Mouse (Mus musculus): ENCODE measurements at regions not wholly inside any gene's neighbourhood (a gene's known extent, or its start where the extent isn't known, plus 50 kb on each side); places are given as distances from the start of the nearest gene placed in this dataset.

- H3K9me3 ChIP-seq (ENCODE audit: low read depth, low read length) = no peaks in the 10 kb centered on the region
- H3K4me2 ChIP-seq = no peak overlapping the region
- no peak overlapping the region for H3K9ac ChIP-seq
- no peak for ATAC-seq (ENCODE audit: insufficient read depth)
- no peaks in the 10 kb centered on the region for H3K27me3 ChIP-seq (ENCODE audit: insufficient read depth, low read length)
- no peak for TF ChIP-seq CTCF (IDR thresholded peaks at IDR 0.05; ENCODE audit: low read depth)
- no peak overlapping the region for H3K27ac ChIP-seq (ENCODE audit: low read depth)
- DNase-seq = peak; percentile 47
- no peaks in the 10 kb centered on the region for H3K36me3 ChIP-seq (ENCODE audit: insufficient read depth)
- peaks cover 4% of the 10 kb centered on the region; the same call in 1 of the 2 replicates for H3K4me1 ChIP-seq (ENCODE audit: insufficient read depth)
- 27% methylated on average over 3 of the region's 3 CpGs for WGBS
- H3K4me3 ChIP-seq (ENCODE audit: low read depth, low read length) = no peak overlapping the region
Measured at GRCm38 (mm10) chr5:106789136-106789535, 92.0 kb upstream of the Zfp644 start.

- Histone ChIP-seq H3K27me3 (ENCODE audit: insufficient read depth, low read length) (no peaks in the 10 kb centered on the region), H3K36me3 (ENCODE audit: insufficient read depth) (no peaks in the 10 kb centered on the region), H3K9me3 (ENCODE audit: low read depth, low read length) (no peaks in the 10 kb centered on the region), H3K4me1 (ENCODE audit: insufficient read depth) (peaks cover 6% of the 10 kb centered on the region; the same call in 1 of the 2 replicates), H3K4me3 (ENCODE audit: low read depth, low read length) (no peak overlapping the region), H3K27ac (ENCODE audit: low read depth) (no peak overlapping the region), H3K4me2 (peak overlapping the region; percentile 23; the same call in 1 of the 2 replicates), H3K9ac (no peak overlapping the region)
- 72% methylated on average over 2 of the region's 2 CpGs for WGBS
- peak; percentile 34 for TF ChIP-seq CTCF (IDR thresholded peaks at IDR 0.05; ENCODE audit: low read depth)
- ATAC-seq (ENCODE audit: insufficient read depth) (no peak), DNase-seq (peak; percentile 25)
Measured at GRCm38 (mm10) chr5:106785065-106785464, 88.0 kb upstream of the Zfp644 start.

- ATAC-seq (ENCODE audit: insufficient read depth) (no peak; the same call in 1 of the 2 replicates), DNase-seq (peak; percentile 26)
- Histone ChIP-seq H3K27me3 (ENCODE audit: insufficient read depth, low read length) (no peaks in the 10 kb centered on the region), H3K4me2 (peak overlapping the region; percentile 59), H3K36me3 (ENCODE audit: insufficient read depth) (no peaks in the 10 kb centered on the region), H3K9ac (peak overlapping the region; percentile 34), H3K4me3 (ENCODE audit: low read depth, low read length) (peak overlapping the region; percentile 19), H3K27ac (ENCODE audit: low read depth) (no peak overlapping the region), H3K4me1 (ENCODE audit: insufficient read depth) (peaks cover 6% of the 10 kb centered on the region; the same call in 1 of the 2 replicates), H3K9me3 (ENCODE audit: low read depth, low read length) (no peaks in the 10 kb centered on the region)
- 13% methylated on average over 11 of the region's 11 CpGs for WGBS
- no peak for TF ChIP-seq CTCF (IDR thresholded peaks at IDR 0.05; ENCODE audit: low read depth)
Measured at GRCm38 (mm10) chr5:106783864-106784609, 87.0 kb upstream of the Zfp644 start.

GRCm38 (mm10) chr5:106780749-106781148 is 83.7 kb upstream of the Zfp644 start:
- peaks cover 6% of the 10 kb centered on the region; the same call in 1 of the 2 replicates for H3K4me1 ChIP-seq (ENCODE audit: insufficient read depth)
- DNase-seq (no peak), ATAC-seq (ENCODE audit: insufficient read depth) (no peak)
- no peak overlapping the region for H3K9ac ChIP-seq
- TF ChIP-seq CTCF (IDR thresholded peaks at IDR 0.05; ENCODE audit: low read depth) = no peak
- H3K27me3 ChIP-seq (ENCODE audit: insufficient read depth, low read length) = no peaks in the 10 kb centered on the region
- no peaks in the 10 kb centered on the region for H3K36me3 ChIP-seq (ENCODE audit: insufficient read depth)
- H3K9me3 ChIP-seq (ENCODE audit: low read depth, low read length) = no peaks in the 10 kb centered on the region
- H3K27ac ChIP-seq (ENCODE audit: low read depth) = no peak overlapping the region
- no peak overlapping the region for H3K4me3 ChIP-seq (ENCODE audit: low read depth, low read length)
- WGBS = 87% methylated on average over 10 of the region's 10 CpGs
- H3K4me2 ChIP-seq = no peak overlapping the region

- WGBS = 32% methylated on average over 8 of the region's 8 CpGs
- no peak overlapping the region for H3K4me2 ChIP-seq
Measured at GRCm38 (mm10) chr5:106778176-106778781, 81.2 kb upstream of the Zfp644 start.

GRCm38 (mm10) chr5:106775010-106775693 is 78.1 kb upstream of the Zfp644 start:
- DNase-seq = no peak
- no peak for ATAC-seq (ENCODE audit: insufficient read depth)

More at GRCm38 (mm10) chr5:106778176-106778781, 81.2 kb upstream of the Zfp644 start:
- ATAC-seq (ENCODE audit: insufficient read depth) (no peak), DNase-seq (no peak)
- Histone ChIP-seq H3K36me3 (ENCODE audit: insufficient read depth) (no peaks in the 10 kb centered on the region), H3K4me1 (ENCODE audit: insufficient read depth) (no peaks in the 10 kb centered on the region), H3K9me3 (ENCODE audit: low read depth, low read length) (no peaks in the 10 kb centered on the region), H3K27me3 (ENCODE audit: insufficient read depth, low read length) (no peaks in the 10 kb centered on the region), H3K9ac (no peak overlapping the region), H3K27ac (ENCODE audit: low read depth) (no peak overlapping the region), H3K4me3 (ENCODE audit: low read depth, low read length) (no peak overlapping the region)
- no peak for TF ChIP-seq CTCF (IDR thresholded peaks at IDR 0.05; ENCODE audit: low read depth)

More at GRCm38 (mm10) chr5:106775010-106775693, 78.1 kb upstream of the Zfp644 start:
- no peak overlapping the region for H3K4me2 ChIP-seq
- 44% methylated on average over 5 of the region's 5 CpGs for WGBS
- H3K27ac ChIP-seq (ENCODE audit: low read depth) = no peak overlapping the region
- H3K9me3 ChIP-seq (ENCODE audit: low read depth, low read length) = no peaks in the 10 kb centered on the region
- H3K36me3 ChIP-seq (ENCODE audit: insufficient read depth) = no peaks in the 10 kb centered on the region
- H3K4me1 ChIP-seq (ENCODE audit: insufficient read depth) = no peaks in the 10 kb centered on the region
- no peak overlapping the region for H3K4me3 ChIP-seq (ENCODE audit: low read depth, low read length)
- H3K27me3 ChIP-seq (ENCODE audit: insufficient read depth, low read length) = no peaks in the 10 kb centered on the region
- no peak for TF ChIP-seq CTCF (IDR thresholded peaks at IDR 0.05; ENCODE audit: low read depth)
- no peak overlapping the region for H3K9ac ChIP-seq
